Mouse (Mus musculus): ENCODE results near the gene Ccr8.

DNA sequence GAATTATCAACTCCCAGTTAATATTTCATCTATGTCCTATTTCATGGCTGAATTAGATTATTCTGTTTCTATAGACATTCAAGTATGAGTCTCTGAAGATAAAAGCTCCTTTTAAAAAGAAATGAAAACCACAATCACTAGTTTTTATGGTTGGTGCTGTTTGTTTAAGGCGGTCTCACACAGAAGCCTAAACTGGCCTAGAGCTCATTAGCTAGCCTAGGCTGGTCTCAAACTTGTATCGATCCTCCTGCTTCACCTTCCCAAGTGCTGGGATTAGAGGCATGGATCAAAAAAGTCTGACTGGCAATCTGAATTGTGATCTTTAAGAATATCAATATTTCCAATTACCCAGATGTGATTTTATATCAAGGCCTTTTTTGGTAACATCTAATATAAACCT lies 24.3 kb upstream of the Ccr8 start:
- TF ChIP-seq CTCF (IDR thresholded peaks at IDR 0.05; ENCODE audit: borderline replicate concordance, extremely low read depth, insufficient read depth, insufficient read length) (no peak), POLR2A (IDR thresholded peaks at IDR 0.05; ENCODE audit: borderline replicate concordance, extremely low read depth, insufficient read depth, insufficient read length, poor library complexity, severe bottlenecking) (no peak)

Measured in brain, embryonic 14.5 days (tissue).